Mouse (Mus musculus) lung, postnatal 0 days (tissue): ENCODE results near the gene Nek7.

Experiments
- CTCF ChIP-seq: IDR thresholded peaks from 2 replicates; pipeline ENCODE4 v1.5.1; 2016; ENCODE audit warnings: antibody characterized with exemption, mild to moderate bottlenecking
- EP300 ChIP-seq: IDR thresholded peaks from 2 replicates; pipeline ENCODE4 v1.6.1; 2016; ENCODE audit warnings: antibody characterized with exemption, mild to moderate bottlenecking, control low read depth

- no peak for TF ChIP-seq CTCF
- no peak for TF ChIP-seq EP300
These were observed 112.9 kb downstream of the Nek7 start for GRCm38 (mm10) chr1:138507014-138507413.
